Mouse (Mus musculus) neural tube, embryonic 15.5 days (tissue): ENCODE measurements around the gene Gm35315. TPM values are rescaled to one million over a fixed set of nuclear protein-coding genes. Genes with fewer than 3 reads are reported as not detected.
A peak's percentile ranks its signal among the peaks of the same experiment; 100 is the strongest.

Source experiments
- ATAC-seq: fragments of 200-750 bp; cut with Nextera tagmentation; 2 replicates; pipeline ENCODE4 v1.8.0; 2017; ENCODE audit warnings: mild to moderate bottlenecking, moderate TSS enrichment, moderate library complexity; ENCODE audit not compliant: low FRiP score
- H3K27ac ChIP-seq: fragments of 300-500 bp; sonication (generic); replicated peaks from 2 replicates; pipeline ENCODE4 v1.5.1; 2015; ENCODE audit warnings: mild to moderate bottlenecking, inconsistent platforms
- H3K27me3 ChIP-seq: fragments of 300-500 bp; sonication (generic); replicated peaks from 2 replicates; pipeline ENCODE4 v1.6.1; 2015; ENCODE audit warnings: inconsistent platforms
- H3K36me3 ChIP-seq: fragments of 300-500 bp; sonication (generic); 2 replicates; pipeline ENCODE4 v1.6.1; 2015; ENCODE audit warnings: inconsistent platforms
- H3K4me1 ChIP-seq: fragments of 300-500 bp; sonication (generic); 2 replicates; pipeline ENCODE4 v1.6.1; 2015; ENCODE audit warnings: inconsistent platforms
- H3K4me2 ChIP-seq: fragments of 300-500 bp; sonication (generic); 2 replicates; pipeline ENCODE4 v1.6.1; 2015; ENCODE audit warnings: inconsistent platforms, mild to moderate bottlenecking, moderate library complexity
- H3K4me3 ChIP-seq: fragments of 300-500 bp; sonication (generic); replicated peaks from 2 replicates; pipeline ENCODE4 v1.5.1; 2015; ENCODE audit warnings: mild to moderate bottlenecking, inconsistent platforms
- H3K9ac ChIP-seq: fragments of 300-500 bp; sonication (generic); replicated peaks from 2 replicates; pipeline ENCODE4 v1.6.1; 2015; ENCODE audit warnings: mild to moderate bottlenecking, inconsistent platforms
- H3K9me3 ChIP-seq: fragments of 300-500 bp; sonication (generic); replicated peaks from 2 replicates; pipeline ENCODE4 v1.6.1; 2016; ENCODE audit warnings: inconsistent platforms
- WGBS: fragments of 180-500 bp; shearing (Covaris S2); methylation state at CpG from one replicate; pipeline ENCODE4 v1.1.7; 2015; ENCODE audit warnings: mixed read lengths; 5-methylcytosine and 5-hydroxymethylcytosine counted together
- polyA plus RNA-seq: library from polyadenylated mRNA; unstranded; fragments of >200 nt; fragmentation: Nextera tagmentation; extraction: Ambion mirVana; gene quantifications from 2 replicates; pipeline ENCODE4 v1.2.1, GENCODE M21; 2015

Gm35315 gene
- polyA plus RNA-seq, 1 experiment from 2014 or later, result 0.44 TPM

- H3K27me3 ChIP-seq, result no peaks in the 10 kb centered on the region
Observed at GRCm38 (mm10) chr5:110107581-110108304, 13.5 kb upstream of the Gm35315 start, which contains the start of gene Gtpbp6. Gtpbp6 (minus strand) TSS chr5:110108197.

DNA sequence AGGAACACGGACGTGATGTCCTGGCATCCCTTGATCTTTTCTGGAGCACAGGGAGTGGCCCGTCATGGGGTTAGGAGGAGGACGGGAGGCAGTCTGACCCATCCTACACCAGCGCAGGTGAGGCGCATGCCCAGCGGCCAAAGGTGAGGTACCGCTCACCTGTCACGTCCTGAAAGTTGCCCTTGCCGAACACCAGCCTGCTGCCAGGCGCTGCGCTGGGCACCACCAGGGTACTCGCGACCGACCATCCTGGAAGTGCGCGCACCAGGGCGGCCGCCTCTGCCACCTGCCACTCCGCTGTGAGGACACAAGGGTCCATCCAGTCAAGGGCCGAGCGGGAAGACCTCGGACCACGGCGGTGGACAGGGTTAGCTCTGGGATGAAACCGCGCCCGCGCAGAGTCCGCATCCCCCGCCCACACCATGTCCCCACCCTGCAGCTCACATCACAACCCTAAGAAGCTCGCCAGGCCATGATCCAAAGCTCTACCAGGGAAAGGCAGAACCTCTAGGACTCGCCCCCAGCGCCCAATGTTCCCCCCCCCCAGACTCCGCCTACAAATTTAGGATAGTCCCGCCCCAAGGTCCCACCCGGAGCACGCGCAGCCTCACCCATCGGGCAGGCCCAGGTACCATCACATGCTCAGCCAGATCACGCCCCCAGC lies 12.8 kb upstream of the Gm35315 start:
- peak; percentile 14 for ATAC-seq
- peak overlapping the region; percentile 98 for H3K27ac ChIP-seq
- peak overlapping the region; percentile 75 for H3K9ac ChIP-seq
- peaks cover 46% of the 10 kb centered on the region for H3K36me3 ChIP-seq
- 14% methylated on average over 39 of the region's 41 CpGs for WGBS
- H3K27me3 ChIP-seq, result no peaks in the 10 kb centered on the region
- H3K4me2 ChIP-seq, result peak overlapping the region; percentile 93
- H3K4me3 ChIP-seq, result peak overlapping the region; percentile 78
- no peaks in the 10 kb centered on the region for H3K9me3 ChIP-seq
- H3K4me1 ChIP-seq, result peaks cover 33% of the 10 kb centered on the region

More at GRCm38 (mm10) chr5:110107581-110108304, 13.5 kb upstream of the Gm35315 start, which contains the start of gene Gtpbp6:
- WGBS, result under 1% methylated on average over 71 of the region's 71 CpGs
- Histone ChIP-seq H3K4me2 (peak within 1 kb of the TSS; percentile 93), H3K4me1 (peaks cover 29% of the 10 kb centered on the region), H3K4me3 (peak within 1 kb of the TSS; percentile 78), H3K27ac (peak within 1 kb of the TSS; percentile 98), H3K9me3 (no peaks in the 10 kb centered on the region), H3K9ac (peak within 1 kb of the TSS; percentile 75), H3K36me3 (peaks cover 46% of the 10 kb centered on the region)
- peak; percentile 80 for ATAC-seq

GRCm38 (mm10) chr5:110106140-110106871 lies 12.1 kb upstream of the Gm35315 start:
- peak overlapping the region; percentile 75 for H3K9ac ChIP-seq
- H3K9me3 ChIP-seq, result no peaks in the 10 kb centered on the region
- H3K27me3 ChIP-seq, result no peaks in the 10 kb centered on the region
- WGBS, result 94% methylated on average over 26 of the region's 26 CpGs
- peaks cover 42% of the 10 kb centered on the region for H3K36me3 ChIP-seq
- peak overlapping the region; percentile 93 for H3K4me2 ChIP-seq
- peaks cover 40% of the 10 kb centered on the region for H3K4me1 ChIP-seq
- no peak for ATAC-seq
- peak overlapping the region; percentile 78 for H3K4me3 ChIP-seq
- no peak overlapping the region for H3K27ac ChIP-seq

DNA sequence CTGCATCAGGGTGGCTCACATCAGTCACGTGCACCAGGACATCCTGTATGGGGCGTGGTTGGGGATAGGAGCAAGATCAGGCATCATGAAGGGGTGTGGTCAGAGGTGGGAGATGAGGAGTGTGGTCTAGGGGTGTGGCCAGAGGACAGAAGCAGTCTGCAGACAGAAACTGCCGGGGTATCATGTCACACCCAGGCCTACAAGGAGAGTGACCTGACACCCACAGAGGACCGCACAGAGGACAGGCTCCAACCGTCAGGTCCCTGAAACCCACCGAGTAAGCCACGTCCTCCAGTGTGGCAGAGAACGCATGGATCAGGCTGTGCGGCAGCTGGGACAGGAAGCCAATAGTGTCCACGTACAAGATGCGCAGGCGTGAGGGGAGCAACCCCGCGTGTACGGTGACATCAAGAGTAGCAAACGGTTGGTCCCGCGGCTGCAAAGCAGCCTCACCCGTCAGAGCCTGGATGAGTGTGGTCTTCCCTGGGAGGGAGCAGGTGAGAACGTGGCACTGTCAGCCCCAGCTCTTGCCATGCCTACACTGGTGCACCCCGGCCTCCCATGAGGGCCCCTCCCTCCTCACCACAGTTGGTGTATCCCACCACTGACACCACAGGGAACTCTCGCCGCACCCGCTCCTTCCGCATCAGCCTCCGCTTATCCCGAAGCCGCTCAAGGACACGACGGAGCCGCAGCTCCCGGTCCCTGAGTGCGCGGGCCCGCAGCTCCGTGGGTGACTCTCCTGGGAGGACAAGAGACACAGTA lies 10.6 kb upstream of the Gm35315 start:
- no peak for ATAC-seq
- Histone ChIP-seq H3K27me3 (no peaks in the 10 kb centered on the region), H3K27ac (no peak overlapping the region), H3K4me1 (peaks cover 45% of the 10 kb centered on the region), H3K4me2 (no peak overlapping the region), H3K9me3 (no peaks in the 10 kb centered on the region), H3K9ac (no peak overlapping the region), H3K4me3 (no peak overlapping the region), H3K36me3 (peaks cover 42% of the 10 kb centered on the region)
- 96% methylated on average over 36 of the region's 36 CpGs for WGBS

- Histone ChIP-seq H3K9me3 (no peaks in the 10 kb centered on the region), H3K27me3 (no peaks in the 10 kb centered on the region), H3K4me3 (no peak overlapping the region), H3K4me1 (peaks cover 45% of the 10 kb centered on the region), H3K27ac (no peak overlapping the region), H3K9ac (no peak overlapping the region), H3K36me3 (peaks cover 42% of the 10 kb centered on the region), H3K4me2 (no peak overlapping the region)
- no peak for ATAC-seq
- WGBS, result 97% methylated on average over 27 of the region's 27 CpGs
Observed at GRCm38 (mm10) chr5:110103901-110104615, 9.8 kb upstream of the Gm35315 start.

DNA sequence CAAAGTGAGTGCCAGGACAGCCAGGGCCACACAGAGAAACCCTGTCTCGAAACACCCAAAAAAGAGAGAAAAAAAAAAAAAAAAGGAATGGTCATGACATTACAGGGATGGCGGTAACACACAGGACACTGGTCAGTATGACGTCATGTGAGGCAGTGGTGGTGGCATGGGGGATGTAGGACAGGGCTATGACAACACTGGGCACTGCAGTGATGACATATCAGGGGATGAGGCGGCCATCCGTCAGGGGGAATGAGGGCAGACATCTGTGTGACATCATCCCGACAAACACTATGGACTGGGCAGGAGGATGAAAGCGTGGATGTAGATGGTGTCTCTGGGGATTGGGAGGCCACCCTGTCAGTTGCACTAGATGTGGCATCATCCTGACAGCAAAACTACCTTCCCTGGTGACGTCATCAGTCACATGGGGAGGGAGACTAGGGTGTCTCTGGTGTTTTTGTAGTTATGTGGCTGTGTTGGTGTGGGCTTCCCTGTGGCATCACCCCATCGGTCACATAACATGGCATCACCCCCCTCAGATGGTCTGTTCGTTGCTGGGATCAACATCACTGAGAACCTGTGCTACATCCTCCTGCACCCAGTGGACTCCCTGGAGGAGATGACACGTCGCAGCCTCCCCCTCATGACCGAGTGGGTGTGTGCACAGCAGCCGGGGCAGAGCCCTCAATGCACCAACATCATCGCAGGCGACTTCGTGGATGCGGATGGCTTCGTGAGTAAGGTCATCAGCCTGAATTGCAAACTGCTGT lies 8.8 kb upstream of the Gm35315 start:
- Histone ChIP-seq H3K27me3 (no peaks in the 10 kb centered on the region), H3K4me3 (no peak overlapping the region), H3K4me1 (peaks cover 41% of the 10 kb centered on the region), H3K9ac (no peak overlapping the region), H3K27ac (no peak overlapping the region), H3K36me3 (peaks cover 42% of the 10 kb centered on the region), H3K9me3 (no peaks in the 10 kb centered on the region), H3K4me2 (no peak overlapping the region)
- WGBS, result 94% methylated on average over 19 of the region's 19 CpGs
- ATAC-seq, result no peak

GRCm38 (mm10) chr5:110102429-110102828 lies 8.2 kb upstream of the Gm35315 start:
- 96% methylated on average over 13 of the region's 13 CpGs for WGBS
- H3K4me3 ChIP-seq, result no peak overlapping the region
- no peak overlapping the region for H3K9ac ChIP-seq
- peaks cover 42% of the 10 kb centered on the region for H3K36me3 ChIP-seq
- no peak for ATAC-seq
- no peaks in the 10 kb centered on the region for H3K27me3 ChIP-seq
- peak overlapping the region; percentile 86 for H3K4me2 ChIP-seq
- peaks cover 41% of the 10 kb centered on the region for H3K4me1 ChIP-seq
- no peaks in the 10 kb centered on the region for H3K9me3 ChIP-seq
- H3K27ac ChIP-seq, result no peak overlapping the region

- Histone ChIP-seq H3K9ac (peak overlapping the region; percentile 50), H3K27ac (peak overlapping the region; percentile 18; the same call in 1 of the 2 replicates), H3K36me3 (peaks cover 42% of the 10 kb centered on the region), H3K4me1 (peaks cover 37% of the 10 kb centered on the region), H3K9me3 (no peaks in the 10 kb centered on the region), H3K27me3 (no peaks in the 10 kb centered on the region), H3K4me2 (peak overlapping the region; percentile 86), H3K4me3 (peak overlapping the region; percentile 44)
- WGBS, result 23% methylated on average over 34 of the region's 34 CpGs
- peak; percentile 72 for ATAC-seq
Observed at GRCm38 (mm10) chr5:110101716-110102347, 7.6 kb upstream of the Gm35315 start.

DNA sequence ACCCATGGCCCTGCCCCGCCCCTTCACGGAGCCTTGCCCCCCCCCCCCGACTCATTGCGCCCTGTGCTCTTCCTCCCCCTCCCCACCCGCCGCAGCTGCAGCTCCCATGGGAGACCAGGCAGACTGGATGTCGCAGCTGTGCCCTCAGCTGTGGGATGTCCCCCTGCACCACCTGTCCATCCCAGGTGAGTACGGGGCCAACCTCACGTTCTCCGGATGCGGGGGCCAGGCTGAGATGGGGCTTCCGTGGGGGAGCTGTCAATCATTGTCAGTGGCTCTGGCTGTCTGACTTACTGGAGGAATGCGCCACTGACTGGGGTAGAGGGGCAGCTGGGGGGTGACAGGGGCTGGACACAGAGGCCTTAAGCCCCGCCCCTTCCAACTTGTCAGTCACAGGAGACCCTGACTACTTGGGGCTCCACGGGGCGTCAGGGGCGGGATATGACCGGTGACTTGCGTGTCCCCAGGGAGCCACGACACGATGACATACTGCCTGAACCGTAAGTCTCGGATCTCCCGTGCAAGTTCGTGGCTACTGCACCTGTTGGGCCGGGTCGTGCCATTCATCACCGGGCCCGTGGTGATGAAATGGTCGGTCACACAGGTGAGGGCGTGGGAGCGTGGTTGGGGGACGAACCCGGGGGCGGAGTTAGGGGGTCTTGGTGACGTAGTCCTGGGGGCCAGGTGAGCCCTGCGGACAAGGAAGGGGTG lies 6.9 kb upstream of the Gm35315 start:
- peak; percentile 34 for ATAC-seq
- peak overlapping the region; percentile 44 for H3K4me3 ChIP-seq
- peaks cover 30% of the 10 kb centered on the region for H3K4me1 ChIP-seq
- peak overlapping the region; percentile 50 for H3K9ac ChIP-seq
- no peaks in the 10 kb centered on the region for H3K9me3 ChIP-seq
- 1% methylated on average over 36 of the region's 37 CpGs for WGBS
- peaks cover 38% of the 10 kb centered on the region for H3K36me3 ChIP-seq
- H3K4me2 ChIP-seq, result peak overlapping the region; percentile 86
- no peaks in the 10 kb centered on the region for H3K27me3 ChIP-seq
- no peak overlapping the region for H3K27ac ChIP-seq
